Comparison of ENCODE assay signal across 12 mouse cellular contexts in the genomic region with DNA sequence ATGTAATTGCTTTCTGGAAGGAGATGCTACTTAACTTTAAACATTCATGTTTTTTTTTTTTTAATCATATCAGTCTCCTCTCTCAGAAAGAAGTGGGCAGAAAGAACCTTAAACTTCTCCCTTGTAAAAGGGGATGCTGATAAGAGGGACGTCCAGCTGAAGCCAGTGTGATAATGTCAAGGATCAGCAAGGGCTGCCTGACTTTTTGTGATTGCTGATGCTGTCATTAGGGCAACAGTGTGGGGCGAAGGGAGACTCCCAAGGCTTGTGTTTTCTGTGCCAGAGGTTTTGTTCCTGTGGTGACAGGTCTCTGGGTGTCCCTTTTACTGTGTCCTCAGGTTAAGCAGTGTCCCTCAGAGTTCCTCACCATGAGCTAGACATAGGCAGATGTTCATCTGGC.
DNase-seq lines count a peak whose midpoint lies in the region; ATAC-seq and TF ChIP-seq lines count a peak whose summit lies in the region.
"Had no signal": no experiment of that assay in that cellular context is flagged by ENCODE, and none has a peak within 500 bp of the region (broad histone marks: within the 10 kb centered on the region; RNA-seq: fewer than 3 reads in every experiment).

No protein-coding gene starts in this region.

- H3K4me3 ChIP-seq in forebrain, embryonic 10.5 days = no peak overlapping the region
- H3K4me3 ChIP-seq in forebrain, embryonic 15.5 days = no peak overlapping the region
- H3K4me3 ChIP-seq in testis, adult 2 months (ENCODE audit: control insufficient read depth, low read depth, low read length) = no peak overlapping the region
- peak overlapping the region; percentile 48 for H3K4me3 ChIP-seq in liver, postnatal 0 days (ENCODE audit: low read depth, low read length)
- H3K4me3 ChIP-seq: limb, embryonic 12.5 days; myocyte had no signal

- peaks cover 6% of the 10 kb centered on the region for H3K4me1 ChIP-seq in forebrain, embryonic 10.5 days
- H3K4me1 ChIP-seq in forebrain, embryonic 15.5 days = no peaks in the 10 kb centered on the region
- peaks cover 2% of the 10 kb centered on the region; the same call in 1 of the 2 replicates for H3K4me1 ChIP-seq in testis, adult 2 months (ENCODE audit: control insufficient read depth, insufficient read depth, low read length)
- H3K4me1 ChIP-seq in liver, postnatal 0 days (ENCODE audit: insufficient read depth) = peaks cover 31% of the 10 kb centered on the region

- peak overlapping the region; percentile 51 for H3K27ac ChIP-seq in forebrain, embryonic 10.5 days
- H3K27ac ChIP-seq in forebrain, embryonic 15.5 days (replicated peaks) = no peak overlapping the region
- H3K27ac ChIP-seq in testis, adult 2 months (ENCODE audit: control insufficient read depth, insufficient read depth, low read depth, low read length) = 0 out of 2 replicates have a peak overlapping the region, but pooled peaks have one; percentile 17
- peak overlapping the region; percentile 93 for H3K27ac ChIP-seq in liver, postnatal 0 days (ENCODE audit: low read depth)
- H3K27ac ChIP-seq: limb, embryonic 12.5 days had no signal

- no peak overlapping the region for H3K4me2 ChIP-seq in forebrain, embryonic 15.5 days (replicated peaks)
- peak overlapping the region; percentile 58 for H3K4me2 ChIP-seq in liver, postnatal 0 days (ENCODE audit: low read depth, low read length)
- H3K4me2 ChIP-seq: limb, embryonic 12.5 days had no signal

- ATAC-seq in forebrain, embryonic 15.5 days (replicated peaks) = no peak
- peak; percentile 89 for ATAC-seq in liver, postnatal 0 days
- ATAC-seq: inflammation-experienced regulatory T-cells, adult 6 months; Patski had no signal

- H3K9ac ChIP-seq in forebrain, embryonic 15.5 days (replicated peaks) = no peak overlapping the region
- H3K9ac ChIP-seq in liver, postnatal 0 days (replicated peaks) = peak overlapping the region; percentile 69
- H3K9ac ChIP-seq: limb, embryonic 12.5 days had no signal

- no peaks in the 10 kb centered on the region for H3K36me3 ChIP-seq in forebrain, embryonic 10.5 days (replicated peaks)
- H3K36me3 ChIP-seq in forebrain, embryonic 15.5 days = no peaks in the 10 kb centered on the region
- H3K36me3 ChIP-seq in testis, adult 2 months (ENCODE audit: control insufficient read depth, insufficient read depth, low read length) = no peaks in the 10 kb centered on the region
- H3K36me3 ChIP-seq in liver, postnatal 0 days (replicated peaks; ENCODE audit: insufficient read depth, low read length) = no peaks in the 10 kb centered on the region
- H3K36me3 ChIP-seq: limb, embryonic 12.5 days had no signal

- DNase-seq in forebrain, embryonic 10.5 days (ENCODE audit: extremely low spot score, low spot score) = no peak
- no peak for DNase-seq in testis, postnatal 14 days (ENCODE audit: low spot score)
- peak; percentile 66 for DNase-seq in liver, postnatal 0 days
- DNase-seq in gastrocnemius, postnatal 4 days (ENCODE audit: low spot score in 2 of 2) = no peak
- no peak for DNase-seq in cerebellum, postnatal 36 days
- no peak for DNase-seq in kidney, adult 11 months

- no peaks in the 10 kb centered on the region for H3K9me3 ChIP-seq in forebrain, embryonic 10.5 days
- H3K9me3 ChIP-seq in forebrain, embryonic 15.5 days = no peaks in the 10 kb centered on the region
- H3K9me3 ChIP-seq in liver, postnatal 0 days (ENCODE audit: low read length) = no peaks in the 10 kb centered on the region
- H3K9me3 ChIP-seq: limb, embryonic 12.5 days had no signal

- no peak for TF ChIP-seq POLR2A in testis, adult 2 months (IDR thresholded peaks at IDR 0.05; ENCODE audit: control insufficient read depth, low read depth, low read length)

- TF ChIP-seq CTCF in testis, adult 2 months (IDR thresholded peaks at IDR 0.05; ENCODE audit: control insufficient read depth, insufficient read depth, insufficient replicate concordance, low read depth, low read length) = no peak
- no peak for TF ChIP-seq CTCF in liver, postnatal 0 days (IDR thresholded peaks at IDR 0.05; ENCODE audit: low read depth)

- WGBS in forebrain, embryonic 10.5 days = 69% methylated on average over 2 of the region's 2 CpGs
- 80% methylated on average over 2 of the region's 2 CpGs for WGBS in forebrain, embryonic 15.5 days
- 34% methylated on average over 2 of the region's 2 CpGs for WGBS in liver, postnatal 0 days (ENCODE audit: insufficient replicate concordance)

- TF ChIP-seq EP300 in liver, postnatal 0 days (IDR thresholded peaks at IDR 0.05; ENCODE audit: low read depth) = peak; percentile 98

- H3K27me3 ChIP-seq in forebrain, embryonic 10.5 days (ENCODE audit: poor library complexity, severe bottlenecking) = no peaks in the 10 kb centered on the region
- no peaks in the 10 kb centered on the region for H3K27me3 ChIP-seq in forebrain, embryonic 15.5 days
- no peaks in the 10 kb centered on the region for H3K27me3 ChIP-seq in testis, adult 2 months (ENCODE audit: control insufficient read depth, insufficient read depth, low read length)
- H3K27me3 ChIP-seq in liver, postnatal 0 days (ENCODE audit: insufficient read depth, low read length) = no peaks in the 10 kb centered on the region
- H3K27me3 ChIP-seq: limb, embryonic 12.5 days; Patski had no signal
